Mouse (Mus musculus): ENCODE measurements around the gene 4930578G10Rik. TPM values are rescaled to one million over a fixed set of nuclear protein-coding genes. Genes with fewer than 3 reads are reported as not detected.

4930578G10Rik gene
- polyA plus RNA-seq, 1 experiment from 2014 or later = not detected

DNA sequence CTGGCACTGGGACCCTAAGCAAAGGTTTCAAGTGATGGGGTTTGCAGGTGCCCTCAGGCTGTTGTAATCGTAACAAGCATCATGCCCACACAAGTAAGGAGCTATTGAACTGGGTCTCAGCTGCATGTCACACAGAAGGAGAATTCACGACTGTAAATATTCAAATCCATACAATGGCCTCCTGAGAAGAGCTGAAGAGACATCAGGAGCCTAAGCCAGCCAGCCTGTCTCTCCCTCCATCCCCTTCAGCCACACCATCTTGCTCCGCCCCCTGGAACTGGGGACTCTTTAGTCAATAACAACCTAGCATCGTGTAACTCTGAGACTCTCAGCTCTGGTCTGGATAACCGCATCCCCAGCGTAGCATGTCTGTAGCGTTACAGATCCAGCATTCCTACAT, 155.8 kb downstream of the 4930578G10Rik start:
- H3K27ac ChIP-seq (ENCODE audit: low read length) = no peak overlapping the region
- no peaks in the 10 kb centered on the region for H3K27me3 ChIP-seq (replicated peaks; ENCODE audit: control insufficient read depth, insufficient read depth, low read length)
- ATAC-seq = no peak
- no peaks in the 10 kb centered on the region for H3K9me3 ChIP-seq (ENCODE audit: control insufficient read depth, low read length)
- 67% methylated on average over 7 of the region's 7 CpGs for WGBS
- no peak overlapping the region for H3K4me2 ChIP-seq (ENCODE audit: low read depth, low read length)
- H3K4me1 ChIP-seq (ENCODE audit: control insufficient read depth, insufficient read depth, low read length) = no peaks in the 10 kb centered on the region
- H3K9ac ChIP-seq (ENCODE audit: low read depth, low read length) = no peak overlapping the region
- no peak overlapping the region for H3K4me3 ChIP-seq (ENCODE audit: low read length)
- no peaks in the 10 kb centered on the region for H3K36me3 ChIP-seq (ENCODE audit: control insufficient read depth, insufficient read depth, low read length)

DNA sequence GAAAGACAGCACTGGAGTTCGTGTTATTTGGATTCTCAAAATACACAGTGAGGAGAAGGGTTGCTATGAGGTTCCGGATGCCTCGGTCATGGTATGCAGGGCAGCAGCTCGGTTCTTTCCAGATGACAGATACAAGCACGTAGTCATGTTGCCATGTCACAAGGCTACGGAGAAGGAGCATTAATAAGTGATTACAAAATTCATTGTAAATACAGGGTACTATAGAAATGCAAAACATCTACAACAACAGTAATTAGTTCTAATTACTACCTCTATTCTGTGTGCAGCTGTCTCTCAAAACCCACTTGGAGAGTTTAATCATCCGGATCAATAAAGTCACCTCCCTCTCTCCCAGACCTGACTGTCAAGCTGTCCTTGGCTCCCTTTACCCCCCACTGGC, 159.8 kb downstream of the 4930578G10Rik start:
- no peaks in the 10 kb centered on the region for H3K9me3 ChIP-seq (ENCODE audit: control insufficient read depth, low read length)

More for the DNA sequence above, 159.8 kb downstream of the 4930578G10Rik start:
- no peak overlapping the region for H3K4me3 ChIP-seq (ENCODE audit: low read length)
- H3K36me3 ChIP-seq (ENCODE audit: control insufficient read depth, insufficient read depth, low read length) = no peaks in the 10 kb centered on the region
- H3K27ac ChIP-seq (ENCODE audit: low read length) = no peak overlapping the region
- no peak overlapping the region for H3K9ac ChIP-seq (ENCODE audit: low read depth, low read length)
- no peaks in the 10 kb centered on the region for H3K27me3 ChIP-seq (replicated peaks; ENCODE audit: control insufficient read depth, insufficient read depth, low read length)
- ATAC-seq = no peak
- WGBS = 70% methylated on average over 7 of the region's 7 CpGs
- H3K4me2 ChIP-seq (ENCODE audit: low read depth, low read length) = no peak overlapping the region
- H3K4me1 ChIP-seq (ENCODE audit: control insufficient read depth, insufficient read depth, low read length) = no peaks in the 10 kb centered on the region

Other genes with a start within 250 kb of the 4930578G10Rik start
- gene Fam205a2, start 207.4 kb upstream of the 4930578G10Rik start, polyA plus RNA-seq (2015; fragmentation: Nextera tagmentation; extraction: Ambion mirVana) = not detected in 2 replicates
- not detected in 2 replicates for gene Gm10591, start 123.3 kb upstream of the 4930578G10Rik start, polyA plus RNA-seq (2015; fragmentation: Nextera tagmentation; extraction: Ambion mirVana)
- 1.3 TPM in 1 of 2 replicates, not detected in the other for gene Gm2564, start 105.8 kb upstream of the 4930578G10Rik start, polyA plus RNA-seq (2015; fragmentation: Nextera tagmentation; extraction: Ambion mirVana)
- not detected in 2 replicates for gene Ccl27b, start 80.3 kb upstream of the 4930578G10Rik start, polyA plus RNA-seq (2015; fragmentation: Nextera tagmentation; extraction: Ambion mirVana)
- not detected in 2 replicates for gene Il11ra2, start 73.7 kb upstream of the 4930578G10Rik start, polyA plus RNA-seq (2015; fragmentation: Nextera tagmentation; extraction: Ambion mirVana)
- 0.50 and 0.53 TPM in 2 replicates for gene Ccl19, start 21.0 kb downstream of the 4930578G10Rik start, polyA plus RNA-seq (2015; fragmentation: Nextera tagmentation; extraction: Ambion mirVana)
- gene Ccl21a, start 38.4 kb downstream of the 4930578G10Rik start, polyA plus RNA-seq (2015; fragmentation: Nextera tagmentation; extraction: Ambion mirVana) = 63.2 and 68.2 TPM in 2 replicates
- not detected in 2 replicates for gene Fam205a1, start 118.3 kb downstream of the 4930578G10Rik start, polyA plus RNA-seq (2015; fragmentation: Nextera tagmentation; extraction: Ambion mirVana)
- gene Gm12394, start 121.2 kb downstream of the 4930578G10Rik start, polyA plus RNA-seq (2015; fragmentation: Nextera tagmentation; extraction: Ambion mirVana) = 0.06 and 0.13 TPM in 2 replicates
- gene Fam205c, start 138.7 kb downstream of the 4930578G10Rik start, polyA plus RNA-seq (2015; fragmentation: Nextera tagmentation; extraction: Ambion mirVana) = 0.18 and 0.37 TPM in 2 replicates
- 0.73 and 0.83 TPM in 2 replicates for gene Phf24, start 181.1 kb downstream of the 4930578G10Rik start, polyA plus RNA-seq (2015; fragmentation: Nextera tagmentation; extraction: Ambion mirVana)
- gene Dnajb5, start 214.3 kb downstream of the 4930578G10Rik start, polyA plus RNA-seq (2015; fragmentation: Nextera tagmentation; extraction: Ambion mirVana) = 7.2 and 8.4 TPM in 2 replicates
- gene 1700022I11Rik, start 234.1 kb downstream of the 4930578G10Rik start, polyA plus RNA-seq (2015; fragmentation: Nextera tagmentation; extraction: Ambion mirVana) = 0.22 TPM in 1 of 2 replicates, not detected in the other

Measured in intestine, embryonic 16.5 days (tissue).